Mouse (Mus musculus) kidney, postnatal 4 days (tissue): ENCODE results near the gene Pld1.
A peak's percentile ranks its signal among the peaks of the same experiment; 100 is the strongest.

Source experiments
- DNase-seq, 2 experiments: peaks; one replicate each; pipeline ENCODE4 v3.0.0; 2021; ENCODE audit warnings: mixed read lengths in 2 of 2

Gene Pld1

GRCm38 (mm10) chr3:27938381-27939323, at the start of gene Pld1:
Gene Pld1, plus strand, starts transcription at chr3:27938695.
- DNase-seq, result peak; percentile 83 to 89

DNA sequence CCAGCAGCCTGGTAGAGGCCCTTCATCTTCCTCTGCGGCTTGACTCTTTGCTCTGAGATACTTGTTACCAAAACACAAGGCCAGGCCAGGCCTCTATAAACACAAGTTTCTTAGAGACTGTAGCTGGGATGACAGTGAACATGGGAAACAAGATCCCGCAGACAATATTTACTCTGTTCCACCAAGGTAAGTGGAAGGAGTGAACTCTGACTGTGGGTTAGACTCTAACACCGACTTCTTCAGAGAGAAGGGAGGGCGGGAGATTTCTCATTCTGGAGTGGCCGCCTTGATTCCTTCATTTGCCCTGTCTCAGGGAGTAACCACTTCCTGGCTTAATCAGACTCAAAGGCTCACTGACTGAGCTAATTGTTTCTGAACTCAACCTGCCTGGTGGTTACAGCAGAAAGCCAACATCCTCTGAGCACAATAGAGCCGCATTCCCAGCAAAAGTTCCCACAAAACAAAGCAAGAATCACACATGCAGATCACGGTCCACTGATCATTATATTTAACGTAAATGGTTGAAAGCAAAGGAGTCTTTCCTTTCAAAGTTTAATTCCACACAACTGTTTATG, 42.1 kb upstream of the Pld1 start, which contains the start of gene Tmem212:
Gene Tmem212 (minus strand): TSS at position 51 of the 575 bp plus-strand sequence.
- DNase-seq, result peak in 1 of 2 experiments; percentile 17

GRCm38 (mm10) chr3:27898178-27898577, 40.3 kb upstream of the Pld1 start:
- no peak for DNase-seq

DNA sequence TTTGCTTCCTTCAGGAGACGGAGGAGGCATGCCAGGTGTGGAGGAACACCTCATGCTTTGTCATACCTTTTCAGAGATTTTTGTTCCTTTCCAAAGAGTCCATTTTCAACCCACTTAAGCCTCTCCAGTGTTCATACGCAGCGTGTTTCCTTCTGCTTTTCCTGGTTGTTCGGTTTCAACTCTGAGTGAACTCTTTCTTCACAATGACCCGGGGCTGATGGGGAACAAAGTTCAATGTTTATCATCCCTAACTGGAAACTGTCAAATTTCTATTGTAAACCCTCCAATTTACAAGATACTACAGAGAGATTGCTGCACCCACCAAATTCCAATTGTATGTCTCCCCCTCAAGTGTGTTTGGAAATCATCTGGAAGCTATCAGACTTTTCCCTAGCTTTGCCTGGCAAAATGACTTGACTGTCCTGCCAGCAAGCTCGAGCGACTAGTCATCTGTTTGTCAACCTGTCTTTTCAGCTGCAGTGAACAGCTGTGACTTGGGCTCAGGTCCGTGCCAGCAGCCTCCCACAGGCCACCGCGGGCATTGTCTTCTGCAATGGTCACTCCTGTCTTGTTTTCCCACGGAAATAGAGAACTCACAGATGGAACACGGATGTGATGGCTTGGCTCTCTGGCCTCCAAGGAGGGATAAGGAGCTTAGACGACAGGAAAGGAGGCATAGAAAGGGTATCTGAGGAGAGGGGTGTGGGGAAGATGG, 39.3 kb upstream of the Pld1 start:
- peak; percentile 18 to 41 for DNase-seq

DNA sequence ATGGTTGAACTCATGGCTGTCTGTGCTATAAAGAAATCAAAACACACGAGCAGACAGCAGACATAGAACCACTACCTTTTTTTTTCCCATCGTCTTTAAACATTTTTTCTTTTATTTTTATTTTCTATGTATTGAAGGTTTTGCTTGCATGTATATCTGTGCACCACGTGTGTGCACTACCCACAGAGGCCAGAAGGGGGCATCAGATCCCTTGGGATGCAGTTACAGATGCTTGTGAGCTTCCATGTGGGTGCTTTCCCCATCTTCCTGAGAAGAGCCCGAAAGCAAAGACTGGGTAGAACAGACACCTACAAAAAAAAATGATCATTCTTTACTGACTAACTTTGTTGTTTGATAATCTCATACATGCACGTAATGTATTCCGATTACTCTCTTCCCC, 36.6 kb upstream of the Pld1 start:
- DNase-seq, result peak; percentile 21 to 24

DNA sequence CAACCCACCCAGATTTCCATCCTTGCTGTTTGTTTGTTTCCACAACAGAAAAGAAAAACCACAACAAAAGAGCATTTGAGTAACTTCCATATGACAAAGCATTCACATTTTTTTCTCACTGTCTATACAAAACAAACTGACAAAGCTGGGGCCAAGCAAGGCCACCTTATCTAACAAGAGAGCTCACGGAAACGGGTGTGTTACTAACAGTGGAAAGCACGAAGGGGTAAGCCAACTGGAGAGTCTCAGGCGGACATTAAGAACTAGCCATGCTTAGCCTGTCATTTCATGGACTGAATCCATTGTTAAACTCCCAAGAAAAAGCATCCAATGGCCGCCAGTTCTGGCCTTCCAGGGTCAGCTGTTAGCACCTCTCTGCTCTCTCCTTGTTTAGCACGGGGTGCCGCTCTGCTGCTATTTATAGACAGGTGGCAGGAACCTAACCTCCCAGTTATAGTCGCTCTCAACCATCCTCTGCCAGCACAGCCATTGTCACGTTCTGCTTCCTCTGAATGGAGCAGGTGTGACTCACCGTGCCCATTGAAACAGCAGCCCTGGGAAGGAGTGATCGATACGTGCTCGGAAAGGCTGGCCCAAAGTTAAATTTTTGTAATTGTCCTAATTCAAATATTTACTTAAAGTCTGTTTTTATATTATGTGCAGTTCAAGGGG, 33.7 kb upstream of the Pld1 start:
- DNase-seq, result peak; percentile 27 to 53

- peak in 1 of 2 experiments; percentile 8 for DNase-seq
Observed at GRCm38 (mm10) chr3:27906647-27907209, 31.8 kb upstream of the Pld1 start.

DNA sequence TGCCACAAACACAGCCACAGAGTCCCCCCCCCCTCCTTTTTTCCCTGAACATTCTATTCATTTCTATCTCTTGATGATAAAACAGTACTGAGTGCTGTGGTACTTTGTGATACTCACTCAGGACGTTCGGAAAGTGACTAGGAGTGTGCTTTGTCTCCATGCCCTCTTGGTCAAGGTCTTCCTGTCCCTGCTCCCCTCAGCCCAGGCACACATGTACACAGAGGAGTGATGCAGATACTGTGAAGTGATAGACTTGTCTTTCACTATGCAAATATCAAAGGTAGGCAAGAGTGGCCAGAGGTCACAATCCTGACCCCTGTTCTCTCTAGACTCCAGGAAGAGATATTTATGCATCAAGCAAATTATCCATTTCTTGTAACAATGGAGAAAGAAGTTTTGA, 31.2 kb upstream of the Pld1 start:
- DNase-seq, result no peak

DNA sequence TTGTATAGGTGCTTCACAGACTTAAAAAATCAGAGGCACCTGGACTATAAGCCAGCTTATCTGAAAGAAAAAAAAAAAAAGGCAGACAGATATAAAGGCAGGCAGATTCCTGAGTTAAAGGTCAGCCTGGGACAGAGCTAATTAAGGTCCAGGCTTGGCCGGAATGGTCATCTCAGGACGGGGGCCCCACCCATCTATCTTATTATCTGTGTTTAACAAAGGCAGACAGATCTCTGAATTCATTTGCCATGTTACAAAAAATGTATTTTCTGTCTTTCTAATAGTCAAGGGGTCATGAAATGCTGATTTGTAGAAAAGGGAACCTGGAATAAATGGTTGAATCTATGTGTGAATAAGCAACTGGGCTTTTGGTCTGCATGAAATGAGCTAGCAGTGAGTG, 30.2 kb upstream of the Pld1 start:
- no peak for DNase-seq

- no peak for DNase-seq
Observed at GRCm38 (mm10) chr3:27909016-27909415, 29.5 kb upstream of the Pld1 start.

- DNase-seq, result no peak
Observed at GRCm38 (mm10) chr3:27918656-27919436, 19.6 kb upstream of the Pld1 start.

- peak in 1 of 2 experiments; percentile 29 for DNase-seq
Observed at GRCm38 (mm10) chr3:27921268-27922020, 17.1 kb upstream of the Pld1 start.

- no peak for DNase-seq
Observed at GRCm38 (mm10) chr3:27924037-27924436, 14.5 kb upstream of the Pld1 start.

DNA sequence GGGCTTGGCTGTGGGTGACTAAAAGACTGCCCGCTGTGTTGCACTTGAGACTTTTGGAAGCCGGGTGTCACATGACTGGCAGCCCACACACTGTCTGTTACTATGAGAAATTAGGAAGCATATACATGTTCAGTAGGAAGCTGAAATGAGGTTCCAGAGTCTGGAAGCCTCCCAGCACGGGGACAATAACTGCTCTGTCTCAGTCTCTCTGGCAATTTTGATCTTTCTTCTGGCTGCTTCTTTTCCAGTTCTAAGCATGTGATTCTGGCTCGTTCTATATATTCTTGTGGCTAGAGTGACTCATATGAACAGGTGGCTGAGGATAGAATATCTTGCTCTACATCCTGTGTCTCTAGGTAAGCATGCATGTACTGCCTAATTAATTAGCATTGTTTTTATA, 9.3 kb upstream of the Pld1 start:
- no peak for DNase-seq

- no peak for DNase-seq
Observed at GRCm38 (mm10) chr3:27932391-27932790, 6.1 kb upstream of the Pld1 start.

DNA sequence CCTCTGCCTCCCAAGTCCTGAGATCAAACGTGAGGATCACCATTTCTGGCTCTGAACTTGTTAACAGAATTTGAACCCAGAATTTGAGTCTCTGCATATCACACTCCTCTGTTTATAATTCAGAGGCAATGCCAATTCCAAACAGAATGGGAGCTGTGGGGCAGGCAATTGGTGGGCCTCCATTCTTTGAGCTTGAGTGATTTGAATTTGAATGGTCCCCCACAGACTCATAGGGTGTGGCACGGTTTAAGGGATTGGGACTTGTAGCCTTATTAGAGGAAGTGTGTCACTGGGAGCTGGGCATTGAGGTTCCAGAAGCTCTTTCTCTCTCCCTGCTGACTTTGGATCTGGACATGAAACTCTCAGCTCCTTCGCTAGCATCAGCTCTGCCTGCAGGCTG, 2.9 kb upstream of the Pld1 start:
- DNase-seq, result no peak

DNA sequence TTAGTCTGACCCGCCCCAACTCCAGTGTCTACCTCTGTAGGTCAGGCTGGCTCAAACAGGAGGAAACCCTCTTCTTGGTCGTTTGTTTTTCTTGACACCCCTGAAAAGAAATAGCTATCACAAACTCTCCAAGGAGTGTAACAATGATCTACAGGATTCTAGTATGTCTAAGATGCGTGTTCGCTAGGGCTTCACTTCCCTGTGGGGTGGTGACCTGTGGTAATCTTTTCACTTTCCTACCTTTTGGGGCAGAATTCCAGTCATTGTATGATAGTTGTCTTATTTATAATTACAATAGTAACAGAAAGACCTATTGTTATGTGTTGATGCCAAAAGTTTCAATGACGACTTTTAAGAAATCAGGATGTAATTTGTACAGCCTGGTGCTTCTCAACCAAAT, 1.8 kb upstream of the Pld1 start:
- no peak for DNase-seq

DNA sequence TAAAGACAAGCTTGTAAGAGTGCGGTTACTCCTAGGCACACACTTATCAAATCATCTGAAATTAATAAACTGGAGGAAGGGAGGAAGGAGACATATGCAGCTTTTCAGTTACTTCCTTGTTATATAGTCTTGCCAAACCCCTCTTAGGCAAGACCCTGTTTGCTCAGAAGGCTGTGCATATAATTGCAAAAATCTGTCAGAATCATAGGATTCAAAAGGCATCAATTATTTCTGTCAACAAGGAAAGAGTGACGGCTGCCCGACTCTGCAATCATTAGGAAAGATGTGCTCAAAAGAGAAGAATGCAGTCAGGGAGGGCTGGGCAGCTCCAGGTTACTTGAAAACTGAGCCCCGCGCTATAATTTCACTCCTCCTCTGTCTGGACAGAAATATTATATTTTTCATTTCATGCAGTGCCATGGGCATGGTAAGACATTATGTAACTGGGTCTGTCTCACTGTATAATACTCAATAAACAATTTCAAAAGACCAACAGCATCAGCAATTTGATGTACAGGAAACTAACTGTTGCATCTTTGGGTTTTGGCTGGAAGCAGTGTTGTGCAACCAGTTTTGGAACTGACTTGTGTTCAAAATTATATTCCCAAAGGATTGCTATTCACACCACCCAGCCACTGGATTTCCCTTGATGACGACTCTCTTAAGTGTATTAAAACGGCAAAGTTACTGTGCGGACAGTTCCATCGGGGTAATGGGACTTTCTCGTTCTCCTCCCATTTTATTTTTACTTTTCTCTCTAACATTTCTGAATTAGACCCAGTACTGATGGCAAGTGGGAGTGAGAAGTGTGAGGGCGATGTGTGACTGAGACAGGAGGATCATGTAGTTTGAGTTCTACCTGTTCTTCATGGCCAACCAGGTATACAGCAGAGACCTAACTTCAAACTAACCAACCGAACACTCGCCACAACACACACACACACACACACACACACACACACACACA, 1.1 kb upstream of the Pld1 start:
- DNase-seq, result no peak

GRCm38 (mm10) chr3:27941634-27942033, 3.1 kb downstream of the Pld1 start:
- DNase-seq, result no peak

DNA sequence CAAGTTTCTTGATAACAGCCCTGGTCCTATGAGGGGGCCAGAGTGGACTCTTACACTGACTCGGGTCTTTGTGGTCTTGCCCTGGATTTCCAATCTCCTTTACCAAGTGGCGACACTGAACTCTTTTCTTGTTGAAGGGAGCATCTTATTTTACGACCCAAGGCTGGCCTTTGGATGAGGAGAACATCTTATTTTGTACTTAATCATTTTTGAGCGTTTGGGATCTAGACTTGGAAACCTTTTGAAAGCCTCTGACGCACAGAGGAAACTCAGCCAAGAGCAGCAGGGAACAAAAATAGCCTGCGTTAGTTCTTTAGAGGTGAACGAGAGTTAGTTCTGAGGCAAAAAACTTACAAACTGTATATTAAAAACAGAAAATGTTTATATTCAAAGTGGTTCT, 4.5 kb downstream of the Pld1 start:
- DNase-seq, result peak in 1 of 2 experiments; percentile 22
